Mouse (Mus musculus) adrenal gland, adult 8-10 months (tissue): ENCODE data around the gene Colgalt1. TPM values are rescaled to one million over a fixed set of nuclear protein-coding genes. Genes with fewer than 3 reads are reported as not detected.

ENCODE experiments used
- DNase-seq: peaks from one replicate; pipeline ENCODE4 v3.0.0; 2022
- total RNA-seq, 4 experiments: library from RNA; stranded (reverse); gene quantifications; 2 replicates each; pipeline ENCODE4 v1.2.4; 2022

The Colgalt1 gene
- total RNA-seq, 4 experiments from 2014 or later: 64.7 to 78.0 (median 69.1) TPM

- DNase-seq: peak; percentile 96
Measured at GRCm38 (mm10) chr8:71629096-71629697, 18.4 kb downstream of the Colgalt1 start.

- peak; percentile 68 for DNase-seq
Measured at GRCm38 (mm10) chr8:71629781-71630212, 19.0 kb downstream of the Colgalt1 start.

GRCm38 (mm10) chr8:71630761-71631160 lies 20.0 kb downstream of the Colgalt1 start:
- DNase-seq: no peak

GRCm38 (mm10) chr8:71631897-71632296 lies 21.1 kb downstream of the Colgalt1 start:
- no peak for DNase-seq

GRCm38 (mm10) chr8:71633164-71633563 lies 22.4 kb downstream of the Colgalt1 start:
- peak; percentile 58 for DNase-seq

GRCm38 (mm10) chr8:71633981-71634667 lies 23.3 kb downstream of the Colgalt1 start:
- DNase-seq: peak; percentile 69

GRCm38 (mm10) chr8:71637149-71638095 lies 26.6 kb downstream of the Colgalt1 start:
- DNase-seq: no peak

- DNase-seq: no peak
Measured at GRCm38 (mm10) chr8:71638321-71638720, 27.5 kb downstream of the Colgalt1 start.

- DNase-seq: no peak
Measured at GRCm38 (mm10) chr8:71639318-71639717, 28.5 kb downstream of the Colgalt1 start.

GRCm38 (mm10) chr8:71645510-71645909 lies 34.7 kb downstream of the Colgalt1 start:
- DNase-seq: no peak

GRCm38 (mm10) chr8:71654600-71654999 lies 43.8 kb downstream of the Colgalt1 start:
- DNase-seq: no peak

GRCm38 (mm10) chr8:71657816-71658215 lies 47.0 kb downstream of the Colgalt1 start:
- DNase-seq: no peak

- no peak for DNase-seq
Measured at GRCm38 (mm10) chr8:71658515-71659049, 47.8 kb downstream of the Colgalt1 start.

GRCm38 (mm10) chr8:71659751-71660150 lies 49.0 kb downstream of the Colgalt1 start:
- DNase-seq: no peak

GRCm38 (mm10) chr8:71660325-71661120 lies 49.7 kb downstream of the Colgalt1 start:
- peak; percentile 73 for DNase-seq

- DNase-seq: no peak
Measured at GRCm38 (mm10) chr8:71665331-71666130, 54.7 kb downstream of the Colgalt1 start.

- DNase-seq: no peak
Measured at GRCm38 (mm10) chr8:71666855-71667254, 56.1 kb downstream of the Colgalt1 start.

- DNase-seq: no peak
Measured at GRCm38 (mm10) chr8:71667256-71667655, 56.5 kb downstream of the Colgalt1 start.

- DNase-seq: no peak
Measured at GRCm38 (mm10) chr8:71668220-71668975, 57.6 kb downstream of the Colgalt1 start.

- no peak for DNase-seq
Measured at GRCm38 (mm10) chr8:71670198-71670597, 59.4 kb downstream of the Colgalt1 start.
